Comparison of ENCODE assay signal across 9 mouse cellular contexts in the genomic region with DNA sequence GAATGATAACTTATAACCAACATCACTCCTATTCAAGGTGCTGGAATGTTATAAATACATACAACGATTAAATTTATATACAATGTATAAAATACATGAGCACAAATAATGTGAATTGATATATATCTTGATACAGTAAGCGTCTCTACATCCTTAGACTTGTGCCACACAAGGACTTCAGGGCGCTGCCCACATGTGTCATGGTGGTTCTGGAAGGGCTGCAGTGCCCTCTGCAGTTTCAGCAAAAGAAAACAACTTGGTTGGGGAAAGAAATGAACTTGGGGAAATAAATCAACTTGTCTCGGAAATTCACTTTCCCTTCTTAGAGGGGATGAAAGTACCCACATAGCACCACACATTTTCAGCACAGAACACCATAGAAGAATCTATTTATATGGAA. TPM values are rescaled to one million over a fixed set of nuclear protein-coding genes. Genes with fewer than 3 reads are reported as not detected.
A peak's percentile ranks its signal among the peaks of the same experiment; 100 is the strongest.
DNase-seq lines count a peak whose midpoint lies in the region; ATAC-seq lines count a peak whose summit lies in the region.
"Had no signal": no experiment of that assay in that cellular context is flagged by ENCODE, and none has a peak within 500 bp of the region (broad histone marks: within the 10 kb centered on the region; RNA-seq: fewer than 3 reads in every experiment).

No protein-coding gene starts in this region.

- WGBS in kidney, embryonic 16.5 days, result 37% methylated on average over 4 of the region's 4 CpGs

- no peak overlapping the region for H3K4me2 ChIP-seq in kidney, embryonic 16.5 days (replicated peaks; ENCODE audit: low read depth, low read length)
- H3K4me2 ChIP-seq: heart, embryonic 15.5 days had no signal

- no peaks in the 10 kb centered on the region for H3K9me3 ChIP-seq in kidney, embryonic 16.5 days (ENCODE audit: low read length)
- H3K9me3 ChIP-seq: heart, embryonic 15.5 days had no signal

- peaks cover 1% of the 10 kb centered on the region for H3K4me1 ChIP-seq in kidney, embryonic 16.5 days (ENCODE audit: insufficient read depth, low read length)
- H3K4me1 ChIP-seq: heart, embryonic 15.5 days had no signal

- no peaks in the 10 kb centered on the region for H3K27me3 ChIP-seq in kidney, embryonic 16.5 days (ENCODE audit: insufficient read depth, low read length)
- H3K27me3 ChIP-seq: heart, embryonic 15.5 days had no signal

- DNase-seq in embryo, embryonic 10 days (ENCODE audit: low spot score), result peak; percentile 57
- no peak for DNase-seq in embryo, embryonic 9.5 days (ENCODE audit: extremely low spot score)
- peak; percentile 33 for DNase-seq in right cerebral cortex, postnatal 14 days
- no peak for DNase-seq in right cerebral cortex, postnatal 36 days (ENCODE audit: low spot score in 2 of 2)
- DNase-seq in Muller cell, postnatal 12 days (ENCODE audit: inconsistent ontology term), result no peak

- no peak overlapping the region for H3K27ac ChIP-seq in kidney, embryonic 16.5 days (ENCODE audit: low read length)
- H3K27ac ChIP-seq: heart, embryonic 15.5 days had no signal

- no peaks in the 10 kb centered on the region for H3K36me3 ChIP-seq in kidney, embryonic 16.5 days (ENCODE audit: insufficient read depth, low read length)
- H3K36me3 ChIP-seq: heart, embryonic 15.5 days had no signal

- H3K4me3 ChIP-seq in kidney, embryonic 16.5 days (ENCODE audit: low read length), result no peak overlapping the region
- H3K4me3 ChIP-seq: heart, embryonic 15.5 days had no signal

- ATAC-seq in common myeloid progenitor, adult 5-6 weeks (replicated peaks; ENCODE audit: low read depth, poor library complexity, severe bottlenecking), result peak; percentile 92
- peak; percentile 66; the same call in 1 of the 2 replicates for ATAC-seq in kidney, embryonic 16.5 days (ENCODE audit: low FRiP score, low TSS enrichment)
- ATAC-seq in megakaryocyte, adult 5-6 weeks (ENCODE audit: poor library complexity, severe bottlenecking), result peak; percentile 62; the same call in 1 of the 2 replicates

- no peak overlapping the region for H3K9ac ChIP-seq in kidney, embryonic 16.5 days (replicated peaks; ENCODE audit: low read length)
- H3K9ac ChIP-seq: heart, embryonic 15.5 days had no signal

RNA-seq across cellular contexts. Expression of a gene that starts 5.7 kb away (rescaled TPM):
- total RNA-seq in common myeloid progenitor, adult 5-6 weeks (2017), result 103 TPM in 2 replicates
- polyA plus RNA-seq in kidney, embryonic 16.5 days (2015; fragmentation: Nextera tagmentation; extraction: Ambion mirVana), result 26.5 and 28.9 TPM in 2 replicates
- 45.5 and 53.2 TPM in 2 replicates for total RNA-seq in megakaryocyte, adult 5-6 weeks (2015)
- total RNA-seq in megakaryocyte, adult 5-6 weeks (2017), result 82.3 and 85.2 TPM in 2 replicates

Comparison
In these comparisons a context has a peak if more than half of its experiments do, and no peak if none do; other contexts are left out.
1. DNase-seq: peak in embryo, embryonic 10 days (single experiment) and right cerebral cortex, postnatal 14 days (single experiment); none in embryo, embryonic 9.5 days (single experiment), right cerebral cortex, postnatal 36 days (0 of 2) and Muller cell, postnatal 12 days (single experiment).
2. Peak in every context shown above with its lines, with median percentiles within 50 percentile points of each other: ATAC-seq.